Mouse (Mus musculus) T-helper 2 cell (primary cell): ENCODE data around the gene Tmem41a.

Source experiments
- in situ Hi-C: fragments of 300-600 bp; cut with MboI, MseI; formaldehyde crosslinking; loops from one replicate; pipeline ENCODE4 v1.15.1; 2025; ENCODE audit warnings: high pct_unique_total_duplicates

Gene Tmem41a

GRCm38 (mm10) chr16:21904636-21905035, 42.7 kb downstream of the Tmem41a start:
- in situ Hi-C loops = no loop called here

DNA sequence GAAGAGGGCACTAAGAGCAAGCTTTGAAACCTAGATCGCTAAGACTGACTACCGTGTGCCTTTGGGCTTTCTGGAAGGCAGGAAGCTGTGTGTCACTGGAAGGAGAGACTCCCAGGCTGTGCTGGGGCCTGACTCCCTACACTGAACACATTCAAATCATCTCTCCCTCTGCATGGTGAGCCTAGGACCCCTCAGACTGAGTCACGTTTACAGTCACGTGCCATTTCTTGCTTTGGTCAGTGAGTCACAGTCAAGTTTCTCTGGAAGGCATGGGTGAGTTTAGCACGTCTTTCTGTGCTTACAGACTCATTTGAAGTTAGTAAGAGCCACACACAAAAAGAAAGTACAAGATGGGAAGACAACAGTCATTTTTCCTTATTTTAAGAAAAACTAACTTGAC, 46.1 kb downstream of the Tmem41a start:
- in situ Hi-C loops = no loop called here

- in situ Hi-C loops = no loop called here
Observed at GRCm38 (mm10) chr16:21893890-21894289, 53.5 kb downstream of the Tmem41a start.

DNA sequence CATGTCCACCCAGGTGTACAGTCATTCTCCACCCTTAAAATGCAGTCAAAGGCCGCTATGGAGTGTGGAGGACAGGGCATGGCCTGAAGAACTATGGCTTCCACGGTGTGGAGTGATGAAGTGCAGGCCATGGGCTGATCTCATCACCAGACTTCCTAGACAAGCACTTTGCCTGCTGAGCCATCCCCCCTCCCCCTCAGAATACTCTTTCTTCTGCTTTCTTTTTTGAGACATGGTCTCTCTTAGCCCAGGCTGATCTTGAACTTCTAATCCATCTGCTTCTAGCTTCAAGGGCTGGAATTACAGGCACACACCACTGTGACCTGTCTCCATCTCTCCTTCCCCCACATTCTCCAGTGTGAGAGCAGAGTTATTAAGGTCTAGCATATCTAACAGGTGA, 59.8 kb downstream of the Tmem41a start:
- in situ Hi-C loops = no loop called here
